Mouse (Mus musculus): ENCODE data around the gene Parp14.

Gene Parp14

DNA sequence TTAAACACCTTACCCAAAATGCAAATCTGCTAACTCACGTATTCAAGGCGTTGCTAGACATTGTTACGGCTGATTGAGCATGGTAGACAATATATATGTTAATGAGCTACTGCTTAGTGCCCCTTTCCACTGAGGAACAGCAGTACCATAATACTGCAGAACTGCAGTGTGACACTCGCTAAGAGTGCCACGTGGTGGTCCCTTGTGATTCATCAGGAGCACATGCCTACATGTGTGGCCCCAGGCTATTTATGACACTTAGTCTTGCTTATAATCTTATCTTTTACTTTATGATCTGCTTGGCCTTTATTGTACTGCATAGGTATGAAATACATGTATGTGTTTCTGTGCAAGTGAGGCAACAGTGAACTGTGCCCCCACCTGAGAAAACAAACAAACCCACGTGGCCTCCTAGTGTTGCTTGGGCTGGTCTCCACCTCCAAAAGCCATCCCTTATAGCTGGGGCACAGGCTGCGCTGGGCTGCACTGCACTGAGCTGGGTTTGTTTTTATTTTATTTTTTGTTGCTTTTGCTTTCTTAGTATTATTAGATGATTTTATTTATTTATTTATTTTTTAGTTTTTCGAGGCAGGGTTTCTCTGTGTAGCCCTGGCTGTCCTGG is 83.7 kb downstream of the Parp14 start:
- DNase-seq (ENCODE audit: low spot score in 2 of 2): no peak

GRCm38 (mm10) chr16:35787163-35787562 is 84.2 kb downstream of the Parp14 start:
- no peak for DNase-seq (ENCODE audit: low spot score in 2 of 2)

DNA sequence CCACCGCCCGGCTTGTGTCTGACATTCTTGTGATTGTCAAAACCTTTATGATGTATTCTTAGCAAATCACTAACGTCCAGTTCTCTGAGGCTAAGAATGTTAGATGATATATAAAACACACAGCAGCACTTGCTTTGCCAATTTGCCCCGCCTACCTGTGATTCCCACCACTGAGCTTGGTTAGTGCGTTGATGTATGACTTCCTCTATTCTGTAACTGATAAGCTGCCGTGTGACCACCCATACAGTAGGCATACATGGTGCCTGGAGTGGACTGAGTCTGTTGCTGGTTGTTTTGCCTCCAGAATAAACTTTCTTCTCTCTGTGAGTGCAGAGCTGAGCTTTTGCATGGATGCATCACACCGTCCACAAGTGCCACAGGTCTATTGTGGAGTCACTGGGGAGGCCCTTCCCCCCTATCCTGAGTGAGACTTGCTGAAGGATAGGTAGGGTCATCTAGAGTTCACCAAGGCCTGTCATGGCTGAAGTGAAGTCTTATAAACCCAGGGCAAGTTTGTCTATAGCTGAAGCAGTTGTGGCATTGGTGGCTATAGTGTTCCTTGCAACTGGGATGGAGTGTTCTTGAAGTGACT is 87.1 kb downstream of the Parp14 start:
- DNase-seq (ENCODE audit: low spot score in 2 of 2): no peak

DNA sequence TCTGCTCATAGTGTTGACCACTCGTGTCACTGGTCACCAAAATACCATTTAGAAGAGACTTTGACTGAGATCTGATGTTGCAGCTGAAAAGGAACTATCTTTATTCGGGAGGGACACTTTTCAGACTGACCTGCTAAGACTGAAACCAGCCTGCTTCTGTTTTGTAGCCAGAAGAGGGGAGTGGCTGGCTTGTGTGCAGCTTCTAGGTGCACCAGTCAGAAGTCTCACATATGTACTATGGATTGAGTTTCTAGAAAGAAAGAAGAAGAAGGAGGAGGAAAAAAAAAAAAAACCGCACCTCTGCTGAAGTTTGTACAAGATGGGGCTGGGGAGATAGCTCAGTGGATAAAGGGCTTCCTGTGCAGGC is 88.2 kb downstream of the Parp14 start:
- no peak for DNase-seq (ENCODE audit: low spot score in 2 of 2)

Data from frontal cortex, postnatal 14 days (tissue).